Mouse (Mus musculus): ENCODE data around the gene Bmpr1b.

- no peak for TF ChIP-seq ETS1 (conservative IDR thresholded peaks at IDR 0.05; ENCODE audit: low read depth, low read length)
- no peak for TF ChIP-seq MYC (IDR thresholded peaks at IDR 0.05; ENCODE audit: low read depth, low read length)
- TF ChIP-seq KAT2A (IDR thresholded peaks at IDR 0.05; ENCODE audit: insufficient replicate concordance, low read length): no peak
- TF ChIP-seq JUND (conservative IDR thresholded peaks at IDR 0.05; ENCODE audit: low read depth, low read length): no peak
- no peak for TF ChIP-seq CTCF (conservative IDR thresholded peaks at IDR 0.05 in 1 of 2, IDR thresholded peaks at IDR 0.05 in 1 of 2; ENCODE audit: low read depth in 2 of 2, low read length in 2 of 2)
- TF ChIP-seq POLR2A (IDR thresholded peaks at IDR 0.05; ENCODE audit: low read depth, low read length): no peak
- TF ChIP-seq UBTF (IDR thresholded peaks at IDR 0.05; ENCODE audit: low read depth, low read length): no peak
- TF ChIP-seq EP300 (IDR thresholded peaks at IDR 0.05; ENCODE audit: low read length): no peak
- no peak for TF ChIP-seq MAX (IDR thresholded peaks at IDR 0.05; ENCODE audit: low read length)
- TF ChIP-seq CHD1 (IDR thresholded peaks at IDR 0.05; ENCODE audit: low read depth, low read length): no peak
- TF ChIP-seq ELF1 (IDR thresholded peaks at IDR 0.05; ENCODE audit: low read depth, low read length): no peak
Measured at GRCm38 (mm10) chr3:141854339-141854738, 314.9 kb downstream of the Bmpr1b start.

All from CH12.LX (cell line).